Mouse (Mus musculus) frontal cortex, postnatal 25 days (tissue): ENCODE results near the gene 2310030G06Rik.

Experiments
- DNase-seq, 2 experiments: peaks; one replicate each; pipeline ENCODE4 v3.0.0; 2022; ENCODE audit warnings: low spot score in 2 of 2

2310030G06Rik gene

GRCm38 (mm10) chr9:50700921-50701691 lies 45.2 kb downstream of the 2310030G06Rik start:
- no peak for DNase-seq

GRCm38 (mm10) chr9:50698418-50699409 lies 47.6 kb downstream of the 2310030G06Rik start:
- DNase-seq = peak; percentile 35 to 43

- DNase-seq = peak; percentile 58 to 69
Measured at GRCm38 (mm10) chr9:50697706-50698041, 48.7 kb downstream of the 2310030G06Rik start.

GRCm38 (mm10) chr9:50696851-50697705 lies 49.3 kb downstream of the 2310030G06Rik start:
- DNase-seq = no peak

- no peak for DNase-seq
Measured at GRCm38 (mm10) chr9:50695153-50695552, 51.2 kb downstream of the 2310030G06Rik start.

- no peak for DNase-seq
Measured at GRCm38 (mm10) chr9:50693631-50694030, 52.7 kb downstream of the 2310030G06Rik start.

- no peak for DNase-seq
Measured at GRCm38 (mm10) chr9:50692626-50693580, 53.4 kb downstream of the 2310030G06Rik start.
